Mouse (Mus musculus) embryonic stem cell, embryonic (primary cell): Measurements from ENCODE around the gene Olfr1395.

ENCODE experiments used
- CTCF ChIA-PET, 4 experiments: fragments of 300-600 bp in 2 of 4; fragments of 350-600 bp in 2 of 4; sonication (Branson Sonifier 250); formaldehyde crosslinking; loops; one replicate each; lab custom pipeline; 2022; ENCODE audit warnings: inconsistent platforms in 2 of 4; lab: Charles Lee
- POLR2A ChIA-PET, 4 experiments: fragments of 300-600 bp in 2 of 4; fragments of 350-600 bp in 2 of 4; sonication (Branson Sonifier 250); formaldehyde crosslinking; loops; one replicate each; lab custom pipeline; 2022; ENCODE audit warnings: antibody characterized with exemption in 4 of 4, inconsistent platforms in 1 of 4; lab: Charles Lee

The Olfr1395 gene

DNA sequence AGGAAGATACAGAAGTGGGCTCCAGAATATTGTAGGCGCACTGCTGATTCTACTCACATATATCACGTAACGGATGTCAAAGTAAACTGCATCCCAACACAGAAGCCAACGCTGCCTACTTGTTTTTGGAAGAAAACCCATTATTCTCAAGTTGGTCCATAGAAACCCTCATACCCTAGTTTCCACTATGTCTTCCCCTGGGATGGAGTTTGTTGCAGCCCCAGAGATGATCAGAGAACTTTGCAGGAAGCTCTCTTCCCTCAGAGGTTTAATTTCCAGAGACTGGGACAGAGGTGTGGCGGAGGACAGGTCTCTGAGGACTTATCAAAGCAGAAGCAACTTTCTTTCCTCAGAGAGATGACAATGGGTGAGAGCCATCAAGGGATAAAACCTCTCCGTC, at the start of gene Olfr1395:
Gene Olfr1395, plus strand, starts transcription at position 301 of the 400 bp plus-strand sequence.
- POLR2A ChIA-PET: interaction anchor here in 1 of 4 experiments (0.6 kb wide), 1 partner anchor 60 kb away, joined by 4 read pairs; no protein-coding TSS in a partner anchor
- CTCF ChIA-PET: no interaction called here

DNA sequence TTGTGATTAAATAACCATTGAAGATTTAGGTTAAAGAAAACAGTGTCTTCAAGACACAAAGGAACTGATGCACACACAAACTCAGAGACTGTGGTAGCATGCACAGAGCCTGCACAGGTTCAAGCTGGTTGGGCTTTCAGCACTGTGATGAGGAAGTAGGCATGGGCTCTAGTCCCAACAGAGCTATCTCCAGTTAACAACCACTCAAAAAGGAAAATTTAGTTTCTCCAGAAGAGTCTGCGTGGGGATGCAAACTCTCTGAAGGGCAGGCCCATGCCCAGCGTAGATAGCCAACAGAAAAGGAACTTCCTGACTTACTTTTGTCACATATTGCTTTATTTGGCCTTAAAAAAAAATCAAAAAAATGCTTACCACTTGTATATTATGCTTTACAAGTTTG, 49.3 kb upstream of the Olfr1395 start:
- ChIA-PET CTCF (interaction anchor here in 2 of 4 experiments (0.5 to 1.6 kb wide), 2 partner anchors 10 to 222 kb away, joined by 4 to 5 read pairs; no protein-coding TSS in a partner anchor), POLR2A (interaction anchor here in 1 of 4 experiments (1.6 kb wide), 1 partner anchor 11 kb away, joined by 7 read pairs; no protein-coding TSS in a partner anchor)

DNA sequence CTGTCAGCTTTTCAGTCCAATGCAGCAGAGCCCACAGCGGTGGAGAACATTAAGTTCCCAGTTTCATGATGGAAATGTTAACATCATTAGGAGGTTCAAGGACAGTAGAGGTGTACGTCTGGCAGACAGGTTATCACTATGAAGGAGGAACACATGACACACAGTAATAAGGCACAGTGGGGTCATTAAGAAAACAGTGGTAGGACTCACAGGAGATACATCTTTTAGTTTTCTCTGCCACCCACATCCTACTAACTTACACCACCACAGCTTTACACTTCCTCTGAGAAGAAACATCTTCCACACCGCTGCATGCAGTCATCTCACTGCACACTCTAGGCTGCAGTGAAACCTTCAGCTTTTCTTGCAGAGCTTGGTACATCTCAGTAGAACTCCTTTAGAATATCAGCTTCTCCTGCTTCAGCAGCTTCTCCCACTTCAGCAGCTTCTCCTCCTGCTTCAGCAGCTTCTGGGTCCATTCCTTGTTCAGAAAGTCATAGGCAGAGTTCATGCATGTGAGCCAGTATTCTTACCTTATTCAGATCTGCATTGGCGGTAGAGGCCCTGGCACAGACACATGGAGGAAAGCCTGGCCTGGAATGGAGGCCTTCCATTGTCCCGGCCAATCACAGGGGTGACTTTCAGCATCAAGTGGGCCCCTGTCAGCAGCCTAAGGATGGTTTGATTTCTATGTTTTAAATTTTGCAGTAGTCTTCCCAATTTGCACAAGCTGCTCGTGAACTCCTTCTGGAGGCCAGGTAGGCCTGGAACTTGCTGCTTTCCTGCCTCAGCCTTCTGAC, 48.0 kb upstream of the Olfr1395 start:
- ChIA-PET POLR2A (no interaction called here), CTCF (no interaction called here)

DNA sequence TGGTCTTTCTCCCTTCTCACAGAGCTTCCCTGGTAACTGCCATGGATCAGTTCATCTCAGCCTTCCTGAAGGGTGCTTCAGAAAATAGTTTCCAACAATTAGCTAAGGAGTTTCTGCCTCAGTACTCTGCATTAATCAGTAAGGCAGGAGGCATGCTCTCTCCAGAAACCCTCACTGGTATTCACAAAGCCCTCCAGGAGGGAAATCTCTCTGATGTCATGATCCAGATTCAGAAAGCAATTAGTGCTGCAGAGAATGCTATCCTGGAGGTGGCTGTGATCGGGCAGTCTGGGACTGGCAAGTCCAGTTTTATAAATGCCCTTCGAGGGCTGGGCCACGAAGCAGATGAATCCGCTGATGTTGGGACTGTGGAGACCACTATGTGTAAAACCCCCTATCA, 46.7 kb upstream of the Olfr1395 start:
- ChIA-PET POLR2A (interaction anchor here in 1 of 4 experiments (0.9 kb wide), 1 partner anchor 223 kb away, joined by 3 read pairs; no protein-coding TSS in a partner anchor), CTCF (no interaction called here)

DNA sequence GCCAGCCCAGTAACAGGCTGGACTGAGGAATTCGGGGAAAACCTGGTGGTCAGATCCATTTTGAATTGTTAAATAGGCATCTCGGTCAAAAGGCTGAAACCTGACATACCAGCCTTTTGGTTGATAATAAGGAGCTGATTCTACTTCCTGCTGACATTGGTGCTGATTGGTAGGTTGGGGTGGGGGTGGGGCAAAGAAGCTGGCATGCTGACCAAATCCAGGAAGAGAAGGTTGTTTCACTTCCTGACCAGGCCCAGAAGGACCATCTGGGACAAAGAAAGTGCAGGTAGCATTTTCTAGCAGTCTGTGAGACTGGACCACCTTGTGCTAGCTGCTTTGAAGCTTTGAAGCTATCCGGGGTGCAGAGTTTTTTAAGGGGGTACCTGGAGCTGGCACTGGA, 41.7 kb upstream of the Olfr1395 start:
- ChIA-PET CTCF (interaction anchor here in 3 of 4 experiments (0.6 to 1.7 kb wide), 6 partner anchors 59 to 326 kb away, joined by 3 to 9 read pairs (median 4); no protein-coding TSS in a partner anchor), POLR2A (interaction anchor here in 2 of 4 experiments (0.6 to 1.4 kb wide), 5 partner anchors 228 to 290 kb away, joined by 3 to 4 read pairs (median 3); partner anchors contain the start of gene Trim41 (in 1 of the 2))

DNA sequence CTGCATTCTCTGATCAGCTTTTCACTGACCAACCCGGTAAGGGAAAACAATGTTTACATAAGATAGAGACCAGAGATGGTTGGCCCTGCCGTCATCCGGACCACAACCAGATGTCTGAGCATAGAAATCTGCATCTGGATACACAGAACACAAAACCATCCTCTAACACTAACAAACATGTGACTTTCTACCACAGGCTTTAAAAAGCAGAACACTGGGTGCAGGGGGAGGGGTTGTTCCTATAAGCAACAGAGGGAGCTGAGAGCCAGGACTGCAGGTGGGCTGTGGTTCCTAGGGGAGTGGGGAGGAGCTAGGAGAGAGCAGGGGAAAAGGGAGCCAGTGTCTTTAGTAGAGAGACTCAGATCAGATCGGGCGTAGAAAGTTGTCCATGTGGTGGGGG, 40.6 kb upstream of the Olfr1395 start:
- ChIA-PET POLR2A (interaction anchor here in 1 of 4 experiments (0.9 to 1.4 kb wide), 2 partner anchors 229 to 302 kb away, joined by 3 to 4 read pairs; partner anchors contain the start of gene Rack1), CTCF (interaction anchor here in 1 of 4 experiments (0.6 to 1.7 kb wide), 4 partner anchors 227 to 313 kb away, joined by 3 to 9 read pairs (median 4); no protein-coding TSS in a partner anchor)

DNA sequence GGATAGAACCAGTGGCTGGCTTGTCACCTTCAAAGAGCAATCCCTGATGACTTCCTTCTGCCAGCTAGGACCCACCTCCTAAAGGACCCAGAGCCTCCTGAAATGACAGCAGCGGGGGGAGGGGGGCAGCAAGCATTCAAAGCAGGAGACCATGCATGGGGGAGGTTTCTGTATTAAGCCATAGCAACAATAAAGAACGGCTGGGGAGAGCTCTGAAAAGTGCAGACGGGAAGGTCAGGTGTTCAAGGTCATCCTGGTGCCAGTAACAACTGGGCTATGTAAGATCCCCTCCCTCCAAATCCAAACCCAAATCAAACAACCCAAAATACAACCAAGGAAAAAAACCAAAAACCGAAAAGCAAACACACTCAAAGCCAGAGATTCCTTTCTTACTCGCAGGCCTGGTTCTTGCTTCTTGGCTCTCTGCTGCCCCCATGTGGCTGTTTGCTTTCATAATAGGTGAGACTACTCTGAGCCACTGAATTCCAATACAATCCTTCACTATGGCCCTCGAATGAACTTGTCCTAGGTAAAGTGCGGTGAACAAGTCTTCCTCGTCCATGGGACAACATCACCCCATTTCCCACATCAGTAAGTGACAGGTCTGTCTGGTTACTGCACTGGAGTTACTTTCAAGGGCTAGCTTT, 38.9 kb upstream of the Olfr1395 start:
- ChIA-PET POLR2A (interaction anchor here in 1 of 4 experiments (0.8 kb wide), 1 partner anchor 301 kb away, joined by 3 read pairs; no protein-coding TSS in a partner anchor), CTCF (interaction anchor here (0.6 to 1.5 kb wide), 11 partner anchors 11 to 1355 kb away, joined by 3 to 9 read pairs (median 4); no protein-coding TSS in a partner anchor)

DNA sequence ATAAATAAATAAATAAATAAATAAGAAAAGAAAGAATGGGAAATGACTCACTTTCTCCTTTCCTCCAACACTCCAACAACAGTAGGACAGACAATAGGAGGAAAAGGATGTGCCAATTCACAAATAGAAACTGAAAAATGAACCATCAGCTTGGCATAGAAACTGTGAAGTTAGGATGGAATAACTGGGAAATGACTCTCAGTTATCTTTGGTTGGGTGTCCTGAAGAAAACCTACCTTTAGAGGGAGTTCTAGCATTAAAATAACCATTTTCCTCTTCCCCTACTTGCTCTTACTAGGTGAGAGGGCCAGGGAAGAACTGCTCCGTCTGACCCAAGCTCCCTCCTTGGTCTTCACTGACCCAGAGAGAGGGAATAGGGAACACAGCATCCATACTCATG, 36.3 kb upstream of the Olfr1395 start:
- ChIA-PET POLR2A (no interaction called here), CTCF (no interaction called here)

DNA sequence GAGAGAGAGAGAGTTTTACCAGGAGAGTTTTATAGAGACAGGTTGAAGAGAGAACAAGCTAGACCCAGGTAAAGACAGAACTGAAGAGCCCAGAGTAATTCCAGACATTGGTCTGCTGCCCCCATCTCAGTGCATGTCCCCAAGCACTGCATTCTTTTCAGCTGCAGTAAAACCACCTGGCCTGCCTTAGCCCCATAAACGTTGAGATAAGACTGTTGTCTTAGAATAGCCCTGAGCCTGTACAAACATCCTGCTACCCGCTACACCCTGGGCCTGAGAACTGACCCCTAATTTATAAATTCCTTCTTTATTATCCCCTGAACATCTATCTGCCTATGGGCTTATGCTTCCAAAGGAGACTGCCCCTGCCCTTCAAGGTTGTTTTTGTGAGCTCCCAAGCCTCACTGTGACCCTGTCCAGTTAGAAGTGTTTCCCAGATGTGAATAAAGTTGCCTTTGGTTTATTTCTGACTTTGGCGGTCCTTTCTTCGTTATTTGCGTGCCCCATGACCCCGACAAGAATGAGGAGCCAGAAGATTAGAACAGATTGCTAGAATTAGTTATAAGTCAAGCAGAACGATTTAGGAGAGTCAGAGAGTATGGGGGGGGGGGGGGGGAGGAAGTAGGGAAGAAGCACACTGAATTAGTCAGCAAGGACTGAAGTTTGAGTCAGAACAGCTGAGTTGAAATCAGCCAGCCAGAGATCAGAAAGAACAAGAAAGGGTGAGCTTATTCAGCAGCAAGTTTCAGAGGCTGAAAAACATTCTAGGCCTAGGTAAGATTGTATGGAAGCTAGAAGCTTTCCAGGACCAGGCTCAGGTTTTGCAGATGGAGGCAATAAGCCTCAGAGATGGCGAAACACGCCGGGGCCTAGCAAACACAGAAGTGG, 34.2 kb upstream of the Olfr1395 start:
- CTCF ChIA-PET: interaction anchor here (0.7 to 2.7 kb wide), 14 partner anchors 9 to 1435 kb away, joined by 3 to 19 read pairs (median 4); no protein-coding TSS in a partner anchor
- POLR2A ChIA-PET: interaction anchor here in 1 of 4 experiments (2.5 kb wide), 1 partner anchor 301 kb away, joined by 7 read pairs; no protein-coding TSS in a partner anchor

DNA sequence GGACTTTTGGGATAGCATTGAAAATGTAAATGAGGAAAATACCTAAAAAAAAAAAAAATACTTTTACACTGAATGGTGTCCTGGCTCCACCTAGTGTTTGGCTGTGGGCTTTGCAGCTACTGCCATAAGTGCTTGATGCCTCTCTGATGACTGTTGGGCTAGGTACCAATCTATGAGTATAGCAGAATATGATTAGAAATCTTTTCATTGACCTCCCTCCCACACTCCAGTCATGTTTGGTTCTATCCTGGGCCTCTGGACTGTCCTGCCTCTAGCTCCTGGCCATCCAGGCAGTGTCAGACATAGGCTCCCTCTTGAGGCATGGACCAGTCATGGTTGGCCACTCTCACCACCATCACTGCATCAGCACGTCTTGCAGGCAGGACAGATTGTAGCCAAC, 33.2 kb upstream of the Olfr1395 start:
- CTCF ChIA-PET: interaction anchor here (0.6 to 2.7 kb wide), 12 partner anchors 8 to 334 kb away, joined by 3 to 19 read pairs (median 4); no protein-coding TSS in a partner anchor

DNA sequence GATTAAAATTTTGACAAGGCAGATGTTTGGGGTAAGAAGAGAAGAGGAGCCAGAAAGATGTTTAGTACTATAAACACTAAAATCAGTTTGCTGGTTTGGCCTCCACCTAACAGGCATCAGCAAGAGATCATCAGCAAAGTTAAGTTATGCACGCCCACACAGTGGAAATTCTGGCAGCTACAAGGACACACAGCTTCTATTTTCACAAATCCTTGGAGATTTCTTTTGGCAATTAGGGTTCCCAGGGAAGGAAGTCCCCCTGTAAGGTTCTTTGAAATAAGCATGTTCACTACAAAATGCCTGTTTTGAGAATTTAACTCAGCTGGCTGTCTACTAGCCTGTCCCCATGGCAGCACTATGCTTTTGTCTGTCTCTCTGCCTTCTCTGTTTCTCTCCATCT, 31.1 kb upstream of the Olfr1395 start:
- POLR2A ChIA-PET: no interaction called here

More for the DNA sequence above, 33.2 kb upstream of the Olfr1395 start:
- POLR2A ChIA-PET: interaction anchor here in 1 of 4 experiments (2.5 kb wide), 1 partner anchor 302 kb away, joined by 7 read pairs; no protein-coding TSS in a partner anchor

DNA sequence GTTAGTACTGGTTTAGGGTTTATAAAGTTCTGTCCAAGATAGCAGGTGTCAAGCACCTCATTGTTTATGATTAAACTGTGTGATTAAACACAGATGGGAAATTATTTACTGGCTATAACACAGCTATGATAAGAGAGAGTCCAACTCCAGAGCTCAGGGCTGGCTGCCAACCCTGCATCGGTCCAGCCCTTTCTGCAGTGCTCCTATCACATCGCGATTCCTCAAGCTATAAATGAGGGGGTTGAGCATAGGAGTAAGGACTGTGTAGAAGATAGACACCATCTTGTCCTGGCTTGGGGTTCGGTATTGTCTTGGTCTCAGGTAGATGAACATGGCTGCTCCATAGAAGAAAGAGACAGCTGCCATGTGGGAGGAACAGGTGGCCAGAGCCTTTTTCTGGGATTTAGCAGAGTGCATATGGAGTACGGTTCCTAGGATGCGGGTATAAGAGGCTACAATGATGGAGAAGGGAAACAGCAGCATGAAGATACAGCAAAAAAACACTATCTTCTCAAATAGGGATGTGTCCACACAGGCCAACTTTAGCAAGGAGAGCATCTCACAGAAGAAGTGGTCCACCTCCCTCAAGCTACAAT, 29.4 kb upstream of the Olfr1395 start:
- POLR2A ChIA-PET: interaction anchor here in 1 of 4 experiments (0.7 kb wide), 1 partner anchor 57 kb away, joined by 7 read pairs; no protein-coding TSS in a partner anchor
- CTCF ChIA-PET: no interaction called here

More for the DNA sequence above, 31.1 kb upstream of the Olfr1395 start:
- CTCF ChIA-PET: no interaction called here

DNA sequence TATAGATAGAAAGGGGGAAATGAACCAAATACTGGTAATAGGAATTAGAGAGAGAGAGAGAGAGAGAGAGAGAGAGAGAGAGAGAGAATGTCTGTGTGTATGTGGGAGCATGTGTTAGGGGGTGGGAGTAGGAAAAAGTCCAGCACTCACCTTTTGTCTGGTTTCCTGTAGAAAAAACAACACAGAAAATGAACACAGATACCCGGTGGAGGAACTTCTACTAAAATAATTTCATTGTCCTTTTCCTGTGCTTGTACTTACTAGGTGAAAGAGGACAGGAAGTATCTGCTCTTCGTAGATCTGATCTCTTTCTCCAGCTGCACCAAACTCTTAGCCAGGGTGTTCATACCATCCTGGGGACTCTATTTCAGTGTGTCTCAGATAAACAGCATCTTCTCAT, 27.9 kb upstream of the Olfr1395 start:
- CTCF ChIA-PET: interaction anchor here in 1 of 4 experiments (0.6 kb wide), 1 partner anchor 545 kb away, joined by 4 read pairs; no protein-coding TSS in a partner anchor
- POLR2A ChIA-PET: no interaction called here

DNA sequence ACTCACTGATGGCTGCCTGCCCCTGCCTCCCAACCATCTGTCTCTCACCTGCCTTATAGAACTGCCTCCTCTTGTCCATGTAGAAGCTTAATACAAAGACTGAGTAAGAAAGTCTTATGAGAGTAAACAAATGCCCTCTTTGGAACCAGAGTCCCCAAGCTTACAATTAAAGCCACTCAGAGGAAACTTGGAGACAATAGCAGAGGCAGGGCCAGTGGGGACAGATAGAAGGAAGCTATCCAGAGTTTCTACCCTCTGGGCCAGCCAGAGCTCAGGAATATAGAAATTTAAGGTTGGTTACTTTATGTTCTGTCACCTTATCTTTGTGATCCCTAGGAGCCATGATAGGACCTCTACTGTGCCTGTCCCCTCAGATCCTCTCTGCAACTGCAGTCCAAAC, 27.3 kb upstream of the Olfr1395 start, which contains the start of gene Olfr1396:
Gene Olfr1396, minus strand, starts transcription at position 101 of the 400 bp plus-strand sequence.
- ChIA-PET CTCF (interaction anchor here in 1 of 4 experiments (0.6 kb wide), 1 partner anchor 544 kb away, joined by 4 read pairs; no protein-coding TSS in a partner anchor), POLR2A (no interaction called here)

DNA sequence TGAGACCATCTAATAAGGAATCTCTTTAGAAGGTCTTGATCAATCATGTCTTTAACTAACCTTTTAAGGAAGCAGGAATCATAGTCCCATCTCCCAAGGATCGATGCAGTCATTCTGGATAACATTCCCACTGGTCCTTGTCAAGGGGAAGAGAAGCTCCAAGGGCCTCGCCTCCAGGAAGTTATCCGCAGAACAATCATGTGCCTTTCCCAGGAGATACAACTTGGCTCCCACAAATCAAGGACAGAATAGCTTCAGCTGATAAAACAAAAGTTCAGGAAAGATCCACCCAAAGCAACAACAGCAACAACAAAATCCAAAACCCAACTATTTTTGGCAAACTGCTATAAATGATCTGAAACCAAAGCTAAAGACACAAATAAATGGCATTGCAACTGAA, 22.4 kb upstream of the Olfr1395 start:
- CTCF ChIA-PET: no interaction called here
- POLR2A ChIA-PET: interaction anchor here in 1 of 4 experiments (0.6 kb wide), 1 partner anchor 321 kb away, joined by 3 read pairs; no protein-coding TSS in a partner anchor

DNA sequence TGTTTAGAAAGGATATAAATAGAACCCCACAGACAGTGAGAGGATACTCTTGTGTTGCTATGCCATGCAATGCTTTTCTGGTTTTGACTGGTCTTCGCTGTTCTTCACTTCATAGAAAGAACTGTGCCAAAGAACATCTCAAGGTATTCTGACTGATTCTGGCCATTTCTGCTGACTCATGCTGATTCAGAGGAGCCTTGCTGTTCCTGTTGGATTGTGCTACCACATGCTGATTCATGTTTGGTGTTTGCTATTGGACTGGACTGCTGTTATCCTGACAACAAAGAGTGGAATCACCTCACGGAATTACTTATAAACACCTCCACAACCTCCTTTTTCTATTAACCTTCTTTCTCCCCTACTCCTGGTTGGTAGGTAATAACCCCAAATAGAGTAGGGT, 17.9 kb upstream of the Olfr1395 start:
- POLR2A ChIA-PET: no interaction called here
- CTCF ChIA-PET: no interaction called here

DNA sequence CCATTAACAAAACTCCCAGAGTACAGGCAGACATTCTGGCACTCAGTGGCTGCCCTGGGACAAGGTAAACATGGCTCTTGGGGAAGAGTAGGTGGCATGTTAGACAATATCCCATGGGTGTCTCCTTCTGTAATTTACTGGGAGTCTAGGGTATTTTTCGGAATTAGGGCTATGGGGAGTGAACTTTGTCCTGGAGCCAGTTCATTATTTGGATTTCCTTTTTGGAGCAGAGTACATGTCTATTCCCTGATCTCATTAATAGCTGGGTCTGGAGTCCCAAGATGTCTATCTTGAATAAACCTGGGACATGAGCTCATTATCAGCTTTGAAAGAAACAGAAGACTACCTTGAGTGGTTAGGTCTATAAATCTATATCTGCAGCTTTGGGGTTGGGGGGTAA, 12.0 kb downstream of the Olfr1395 start, which contains the start of gene Olfr1394:
Gene Olfr1394, plus strand, starts transcription at position 301 of the 400 bp plus-strand sequence.
- POLR2A ChIA-PET: no interaction called here
- CTCF ChIA-PET: no interaction called here
